Mouse (Mus musculus) stomach, embryonic 16.5 days (tissue): Measurements from ENCODE around the gene Ncam1. TPM values are rescaled to one million over a fixed set of nuclear protein-coding genes. Genes with fewer than 3 reads are reported as not detected.

ENCODE experiments used
- ATAC-seq: fragments of 200-750 bp; cut with Nextera tagmentation; 2 replicates; pipeline ENCODE4 v1.8.0; 2017; ENCODE audit warnings: moderate number of reproducible peaks, moderate TSS enrichment; ENCODE audit not compliant: insufficient read depth, low FRiP score
- H3K27ac ChIP-seq: fragments of 300-500 bp; sonication (generic); 2 replicates; pipeline ENCODE4 v1.5.1; 2014; ENCODE audit warnings: low read length
- H3K27me3 ChIP-seq: fragments of 300-500 bp; sonication (generic); 2 replicates; pipeline ENCODE4 v1.6.1; 2014; ENCODE audit warnings: low read length, control low read depth, mixed read lengths; ENCODE audit not compliant: control insufficient read depth, insufficient read depth
- H3K36me3 ChIP-seq: fragments of 300-500 bp; sonication (generic); 2 replicates; pipeline ENCODE4 v1.6.1; 2014; ENCODE audit warnings: low read length; ENCODE audit not compliant: control insufficient read depth, insufficient read depth
- H3K4me1 ChIP-seq: fragments of 300-500 bp; sonication (generic); 2 replicates; pipeline ENCODE4 v1.6.1; 2014; ENCODE audit warnings: low read length, control low read depth, mixed read lengths; ENCODE audit not compliant: control insufficient read depth, insufficient read depth
- H3K4me2 ChIP-seq: fragments of 300-500 bp; sonication (generic); 2 replicates; pipeline ENCODE4 v1.6.1; 2014; ENCODE audit warnings: low read depth, low read length, mixed read lengths
- H3K4me3 ChIP-seq: fragments of 300-500 bp; sonication (generic); replicated peaks from 2 replicates; pipeline ENCODE4 v1.5.1; 2014; ENCODE audit warnings: mild to moderate bottlenecking, low read length
- H3K9ac ChIP-seq: fragments of 300-500 bp; sonication (generic); 2 replicates; pipeline ENCODE4 v1.6.1; 2014; ENCODE audit warnings: low read length
- H3K9me3 ChIP-seq: fragments of 300-500 bp; sonication (generic); replicated peaks from 2 replicates; pipeline ENCODE4 v1.6.1; 2016; ENCODE audit warnings: low read length, control low read depth; ENCODE audit not compliant: control insufficient read depth
- WGBS: fragments of 180-500 bp; shearing (Covaris S2); extraction: QIAGEN DNeasy Blood & Tissue Kit; methylation state at CpG from one replicate; pipeline ENCODE4 v1.1.7; 2014; 5-methylcytosine and 5-hydroxymethylcytosine counted together
- polyA plus RNA-seq: library from polyadenylated mRNA; unstranded; fragments of >200 nt; fragmentation: Nextera tagmentation; extraction: Ambion mirVana; gene quantifications from 2 replicates; pipeline ENCODE4 v1.2.1, GENCODE M21; 2015

Gene Ncam1
- polyA plus RNA-seq, 1 experiment from 2014 or later = 114 TPM

DNA sequence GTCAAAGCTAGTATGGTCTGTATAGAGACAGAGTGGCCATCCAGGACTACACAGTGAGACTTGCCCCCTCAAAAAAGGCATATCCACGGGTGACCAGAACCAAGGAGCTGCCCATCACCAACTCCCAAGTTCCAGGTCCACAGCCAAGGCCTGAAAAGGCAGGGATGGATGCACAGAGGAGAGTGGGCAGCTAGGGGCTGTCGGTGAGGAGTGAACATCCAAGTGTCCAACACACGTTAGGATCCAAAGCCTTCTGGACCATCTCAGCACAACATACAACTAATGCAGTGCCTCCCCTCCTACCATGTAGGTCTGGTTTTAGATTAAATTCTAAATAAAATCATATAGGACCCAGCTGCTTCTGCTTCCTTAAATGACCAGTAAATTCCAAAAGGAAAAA, 342.6 kb downstream of the Ncam1 start:
- Histone ChIP-seq H3K36me3 (no peaks in the 10 kb centered on the region), H3K4me2 (no peak overlapping the region), H3K9me3 (no peaks in the 10 kb centered on the region), H3K4me3 (no peak overlapping the region), H3K27me3 (no peaks in the 10 kb centered on the region), H3K9ac (no peak overlapping the region), H3K4me1 (no peaks in the 10 kb centered on the region), H3K27ac (no peak overlapping the region)
- 83% methylated on average over 3 of the region's 3 CpGs for WGBS
- ATAC-seq = no peak

DNA sequence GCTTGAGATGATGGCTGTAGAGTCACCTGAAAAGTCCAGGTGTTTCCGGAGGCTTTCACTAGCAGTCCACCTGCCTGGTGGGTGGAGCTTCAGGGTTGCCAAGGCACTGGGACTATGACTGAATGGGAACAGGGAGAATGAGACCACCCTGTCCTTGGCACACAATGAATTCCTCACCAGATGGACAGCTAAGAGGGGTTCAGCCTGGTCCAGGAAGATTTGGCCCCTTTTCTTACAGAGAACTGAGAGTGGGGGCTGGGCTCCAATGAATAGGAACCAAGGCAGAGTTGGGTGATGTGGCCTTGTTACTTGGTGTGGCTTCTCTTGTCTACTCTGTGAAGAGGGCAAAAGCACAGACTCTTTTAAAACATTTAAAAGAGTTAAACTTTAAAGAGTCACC, 346.3 kb downstream of the Ncam1 start:
- 76% methylated on average over 1 of the region's 1 CpGs for WGBS
- H3K4me3 ChIP-seq = no peak overlapping the region
- no peaks in the 10 kb centered on the region for H3K36me3 ChIP-seq
- no peak overlapping the region for H3K9ac ChIP-seq
- H3K27me3 ChIP-seq = no peaks in the 10 kb centered on the region
- no peaks in the 10 kb centered on the region for H3K9me3 ChIP-seq
- no peak for ATAC-seq
- H3K4me2 ChIP-seq = no peak overlapping the region
- H3K4me1 ChIP-seq = no peaks in the 10 kb centered on the region
- H3K27ac ChIP-seq = no peak overlapping the region
